Mouse (Mus musculus) adrenal gland, adult 8-10 months (tissue): ENCODE results near the gene Fkbp2. TPM values are rescaled to one million over a fixed set of nuclear protein-coding genes. Genes with fewer than 3 reads are reported as not detected.
A peak's percentile ranks its signal among the peaks of the same experiment; 100 is the strongest.

ENCODE experiments used
- DNase-seq: peaks from one replicate; pipeline ENCODE4 v3.0.0; 2022
- total RNA-seq, 4 experiments: library from RNA; stranded (reverse); gene quantifications; 2 replicates each; pipeline ENCODE4 v1.2.4; 2022

Gene Fkbp2
- 100 to 1,000 TPM in 2 of 4 experiments, 10 to 100 TPM in 2; 62.4 to 165 (median 91.8) TPM for total RNA-seq

GRCm38 (mm10) chr19:6980381-6981093, at the start of gene Fkbp2:
TSS of gene Fkbp2 (minus strand) at chr19:6980501.
- DNase-seq = peak; percentile 99

DNA sequence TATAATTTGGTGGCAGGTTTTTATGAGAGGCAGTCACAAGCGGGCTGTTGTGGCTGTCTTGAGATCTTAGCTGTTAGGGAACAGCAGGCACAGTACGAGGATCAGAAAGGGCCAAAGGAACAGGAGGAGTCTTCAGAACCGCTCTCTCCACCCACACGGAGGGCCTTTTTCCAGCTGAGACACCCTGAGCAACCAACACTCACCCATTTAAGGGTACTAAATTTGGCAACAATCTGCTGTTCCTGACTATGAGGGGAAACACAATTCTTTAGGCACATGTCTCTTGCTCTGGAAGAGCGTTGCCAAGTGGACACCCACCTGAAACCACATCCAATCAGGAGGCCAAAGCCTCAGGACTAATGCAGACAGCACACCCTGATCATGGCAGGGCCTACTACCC, 49.2 kb upstream of the Fkbp2 start:
- no peak for DNase-seq

GRCm38 (mm10) chr19:7020224-7020641, 39.9 kb upstream of the Fkbp2 start:
- DNase-seq = peak; percentile 60

DNA sequence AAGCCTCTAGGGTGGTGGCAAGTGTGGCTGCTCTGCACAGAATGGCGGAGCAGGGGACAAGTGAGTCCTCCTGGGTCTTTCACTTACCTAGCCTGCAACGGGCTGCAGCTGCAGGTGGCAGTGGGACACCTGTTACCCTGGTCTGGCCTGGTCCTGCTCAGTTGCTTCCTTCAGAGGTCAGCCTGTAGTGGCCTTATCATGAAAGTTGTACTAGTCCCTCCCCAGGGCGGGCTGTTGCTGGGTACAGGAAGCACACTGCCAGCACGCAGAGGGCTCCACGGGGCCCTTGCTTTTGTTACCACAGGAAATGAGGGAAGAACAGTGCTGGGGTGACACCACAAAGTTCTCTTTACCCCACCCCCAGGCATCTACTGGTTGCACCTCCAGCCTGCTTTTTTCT, 38.9 kb upstream of the Fkbp2 start, which contains the start of gene Fermt3:
Fermt3 (minus strand) TSS at position 279 of the 400 bp plus-strand sequence.
- no peak for DNase-seq

DNA sequence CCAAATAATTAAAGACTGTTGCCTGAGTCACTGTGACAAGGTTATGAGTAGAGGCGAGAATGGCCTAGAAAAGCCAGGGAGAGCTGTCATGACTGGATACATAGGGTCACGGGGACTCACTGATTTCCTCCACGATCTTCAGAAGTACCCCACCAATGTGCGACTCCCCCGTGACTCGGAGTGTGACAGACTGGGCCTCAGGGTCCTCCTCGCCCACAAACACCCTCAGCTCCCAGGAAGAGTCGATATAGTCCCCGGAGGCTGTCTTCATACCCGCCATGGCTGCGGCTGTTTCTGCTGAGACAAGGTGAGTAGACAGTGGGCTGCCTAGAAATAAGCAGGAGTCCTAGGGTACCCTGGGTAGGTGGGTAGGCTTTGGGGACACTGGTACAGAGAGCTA, 38.2 kb upstream of the Fkbp2 start:
- DNase-seq = no peak

- DNase-seq = no peak
Observed at GRCm38 (mm10) chr19:7017541-7018457, 37.5 kb upstream of the Fkbp2 start.

DNA sequence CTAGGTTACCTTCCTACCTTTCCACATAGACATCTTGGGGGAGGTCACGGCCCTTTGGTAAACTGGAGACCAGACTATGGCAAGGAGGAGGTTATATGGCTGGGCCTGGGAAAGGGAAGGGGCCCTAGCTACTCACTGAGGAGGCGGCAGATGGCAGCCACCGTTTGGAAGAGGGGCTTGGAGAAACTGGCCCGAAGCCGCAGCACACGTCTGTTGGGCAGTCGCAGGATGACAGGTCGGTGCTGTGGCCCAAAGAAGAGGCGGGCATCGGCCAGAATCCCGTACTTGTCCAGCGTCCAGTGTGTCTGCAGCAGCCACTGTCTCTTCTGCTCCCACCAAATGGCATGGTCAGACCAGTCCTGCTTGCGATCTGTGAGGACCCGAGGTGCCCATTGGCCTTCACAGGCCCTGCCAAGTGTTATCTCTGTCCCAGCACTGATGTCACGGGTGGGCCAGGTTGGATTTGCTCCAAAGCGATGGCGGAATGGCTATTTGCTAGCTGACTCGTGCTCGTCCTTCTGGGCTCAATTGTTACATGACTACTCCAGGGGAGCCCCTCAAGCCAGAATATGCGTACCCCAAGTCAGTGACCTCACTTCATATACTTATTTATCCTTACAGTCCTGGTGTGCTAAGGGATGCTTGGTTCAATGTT, 34.3 kb upstream of the Fkbp2 start:
- DNase-seq = no peak

DNA sequence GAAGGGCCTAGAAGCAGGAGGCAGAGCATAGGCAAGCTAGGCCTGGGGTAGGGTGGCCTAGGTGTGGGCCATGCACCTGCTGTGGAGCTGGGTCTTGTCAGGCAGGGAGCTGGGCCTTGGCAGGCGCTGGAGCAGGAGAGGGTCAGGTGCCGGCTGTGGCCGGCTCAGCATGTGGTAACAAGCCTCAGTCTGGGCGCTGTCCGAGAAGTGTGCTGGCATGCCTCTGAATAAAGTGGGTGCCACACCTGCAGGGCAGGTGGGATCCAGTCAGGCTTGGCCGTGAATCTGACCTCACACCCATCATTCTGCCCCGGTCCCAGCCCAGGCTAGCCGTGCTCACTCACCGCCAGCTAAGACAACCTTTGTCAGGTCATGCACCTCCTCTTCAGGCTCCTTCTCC, 33.7 kb upstream of the Fkbp2 start:
- no peak for DNase-seq

DNA sequence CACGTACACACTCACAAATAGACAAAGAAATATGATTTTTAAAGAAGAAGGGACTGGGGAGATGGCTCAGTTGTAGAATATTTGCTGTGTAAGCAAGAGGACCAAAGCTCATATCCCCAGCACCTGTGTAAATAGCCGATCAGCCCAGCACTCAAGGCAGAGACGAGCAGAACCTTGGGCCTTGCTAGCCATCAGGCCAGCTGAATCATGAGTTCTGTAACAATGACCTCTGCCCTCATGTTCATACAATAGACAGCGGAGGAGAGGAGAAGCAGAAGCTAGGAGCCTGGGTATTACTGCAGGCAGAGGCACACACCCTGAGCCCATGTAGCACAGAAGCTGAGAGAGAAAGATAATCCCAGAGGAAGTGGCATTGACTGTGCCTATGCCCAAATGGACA, 32.1 kb upstream of the Fkbp2 start:
- no peak for DNase-seq

DNA sequence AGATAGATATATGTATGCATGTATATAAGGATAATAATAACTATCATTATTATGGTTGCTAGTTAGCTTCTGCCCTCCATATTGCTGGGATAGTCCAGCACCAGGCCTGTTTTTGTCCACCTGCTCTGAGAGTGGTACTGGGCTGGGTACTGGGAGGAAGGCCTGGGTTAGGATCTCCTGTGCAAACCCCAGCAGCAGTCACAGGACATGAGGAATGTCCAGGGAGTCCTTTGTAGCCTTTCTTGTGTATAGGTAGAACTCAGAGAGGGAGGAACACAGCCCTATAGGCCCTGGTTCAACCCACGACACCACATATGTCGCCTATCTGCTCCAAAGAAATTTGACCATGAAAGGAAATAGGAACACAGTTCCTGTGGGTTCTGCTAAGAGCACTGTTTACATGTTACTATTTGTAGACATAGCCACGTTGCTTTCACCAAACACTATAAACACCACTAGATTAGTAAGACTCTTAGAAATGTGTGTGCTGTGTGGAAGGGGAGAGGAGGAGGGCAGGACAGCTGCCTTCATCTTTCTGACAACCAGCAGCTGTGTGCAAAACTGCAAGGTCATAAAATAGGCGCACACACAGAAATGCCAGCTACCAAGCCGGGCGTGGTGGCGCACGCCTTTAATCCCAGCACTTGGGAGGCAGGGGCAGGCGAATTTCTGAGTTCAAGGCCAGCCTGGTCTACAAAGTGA, 26.7 kb upstream of the Fkbp2 start:
- no peak for DNase-seq

- DNase-seq = no peak
Observed at GRCm38 (mm10) chr19:6999360-7000063, 19.2 kb upstream of the Fkbp2 start.

- DNase-seq = no peak
Observed at GRCm38 (mm10) chr19:6997721-6998290, 17.5 kb upstream of the Fkbp2 start.

DNA sequence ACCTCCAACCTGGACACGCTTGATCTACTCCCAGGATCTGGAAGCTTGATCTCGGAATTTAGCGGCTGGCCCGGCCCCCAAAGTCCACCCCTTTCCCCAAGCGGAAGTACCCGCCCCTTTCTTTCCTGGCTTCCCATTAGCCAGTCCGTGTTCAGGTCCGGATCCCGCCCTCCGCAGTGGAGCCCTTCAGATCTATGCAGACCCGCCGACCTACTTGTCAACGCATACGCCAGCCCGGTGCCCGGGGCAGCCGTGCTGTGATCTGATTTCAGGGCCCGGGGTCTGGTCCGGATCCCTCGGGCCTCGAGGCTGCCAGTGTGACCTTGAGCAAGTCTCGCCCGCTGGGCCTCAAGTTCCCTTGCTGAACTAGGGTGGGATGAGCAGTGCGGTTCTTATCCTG, 15.7 kb upstream of the Fkbp2 start, which contains the start of the genes Nudt22 and Trpt1:
Nudt22 (minus strand) TSS at position 112 of the 400 bp plus-strand sequence.
Trpt1 (plus strand) TSS at position 126 of the 400 bp plus-strand sequence.
- DNase-seq = peak; percentile 90

GRCm38 (mm10) chr19:6995255-6995991, 15.1 kb upstream of the Fkbp2 start:
- DNase-seq = peak; percentile 44

GRCm38 (mm10) chr19:6994489-6994888, 14.2 kb upstream of the Fkbp2 start:
- peak; percentile 0 for DNase-seq

GRCm38 (mm10) chr19:6994002-6994401, 13.7 kb upstream of the Fkbp2 start:
- DNase-seq = no peak

DNA sequence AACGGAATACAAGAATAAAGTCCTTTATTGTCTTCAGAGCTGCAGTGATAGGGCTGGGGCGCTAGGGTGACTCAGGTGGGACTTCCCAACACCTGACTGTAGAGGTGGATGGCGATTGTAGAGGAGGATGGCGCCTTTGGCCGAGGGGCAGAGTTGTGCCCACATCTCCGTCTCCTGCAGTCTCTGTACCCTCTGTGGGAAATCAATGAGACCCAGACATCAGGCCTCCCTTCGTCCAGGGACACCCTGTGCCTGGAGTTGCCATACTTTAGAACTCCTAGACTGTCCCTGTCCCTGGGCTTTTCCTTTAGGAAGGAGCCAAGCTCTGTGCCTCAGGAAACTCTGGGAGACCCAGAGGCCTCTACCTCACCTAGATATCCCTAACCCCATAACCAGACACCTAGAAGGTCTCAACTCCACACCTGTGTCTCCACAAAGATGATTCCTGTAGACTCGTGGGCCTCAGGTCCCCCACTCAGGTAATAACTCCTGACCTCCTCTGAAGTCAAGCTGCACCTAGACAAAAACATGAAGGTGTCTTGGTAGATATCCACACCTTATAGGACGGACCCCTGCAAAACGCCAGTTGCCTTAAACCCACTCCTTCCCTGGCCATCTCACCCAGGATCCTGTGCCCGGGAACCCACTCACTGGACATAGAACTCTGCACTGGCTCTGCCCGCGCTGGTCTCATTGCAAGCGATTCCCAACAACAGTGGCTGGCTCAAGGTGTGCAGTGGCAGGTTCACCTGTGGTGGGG, 12.9 kb upstream of the Fkbp2 start:
- DNase-seq = no peak

- DNase-seq = peak; percentile 97
Observed at GRCm38 (mm10) chr19:6992011-6992858, 11.9 kb upstream of the Fkbp2 start, which contains the start of gene Dnajc4. TSS of gene Dnajc4 (minus strand) at chr19:6992572.
